Mouse (Mus musculus) limb, embryonic 12.5 days (tissue): ENCODE results near the gene Fgfr2. TPM values are rescaled to one million over a fixed set of nuclear protein-coding genes. Genes with fewer than 3 reads are reported as not detected.
A peak's percentile ranks its signal among the peaks of the same experiment; 100 is the strongest.

Source experiments
- ATAC-seq: fragments of 200-750 bp; cut with Nextera tagmentation; 2 replicates; pipeline ENCODE4 v1.8.0; 2017; ENCODE audit warnings: low read depth, moderate TSS enrichment; ENCODE audit not compliant: insufficient number of reproducible peaks, insufficient read depth, low FRiP score, low TSS enrichment
- H3K27ac ChIP-seq: fragments of 300-500 bp; sonication (generic); 2 replicates; pipeline ENCODE4 v1.5.1; 2016; ENCODE audit warnings: mild to moderate bottlenecking, moderate library complexity
- H3K27me3 ChIP-seq: fragments of 300-500 bp; sonication (generic); 2 replicates; pipeline ENCODE4 v1.6.1; 2016; ENCODE audit warnings: mild to moderate bottlenecking, moderate library complexity
- H3K36me3 ChIP-seq: fragments of 300-500 bp; sonication (generic); 2 replicates; pipeline ENCODE4 v1.6.1; 2016; ENCODE audit warnings: mild to moderate bottlenecking, moderate library complexity
- H3K4me1 ChIP-seq: fragments of 300-500 bp; sonication (generic); replicated peaks from 2 replicates; pipeline ENCODE4 v1.6.1; 2016
- H3K4me2 ChIP-seq: fragments of 300-500 bp; sonication (generic); 2 replicates; pipeline ENCODE4 v1.6.1; 2016; ENCODE audit warnings: mild to moderate bottlenecking, moderate library complexity
- H3K4me3 ChIP-seq: fragments of 300-500 bp; sonication (generic); replicated peaks from 2 replicates; pipeline ENCODE4 v1.5.1; 2016; ENCODE audit warnings: mild to moderate bottlenecking
- H3K9ac ChIP-seq: fragments of 300-500 bp; sonication (generic); replicated peaks from 2 replicates; pipeline ENCODE4 v1.6.1; 2016; ENCODE audit warnings: mild to moderate bottlenecking, moderate library complexity
- H3K9me3 ChIP-seq: fragments of 300-500 bp; sonication (generic); 2 replicates; pipeline ENCODE4 v1.6.1; 2016; ENCODE audit warnings: mild to moderate bottlenecking, moderate library complexity
- WGBS: fragments of 180-500 bp; shearing (Covaris S2); methylation state at CpG from one replicate; pipeline ENCODE4 v1.1.7; 2016; 5-methylcytosine and 5-hydroxymethylcytosine counted together
- polyA plus RNA-seq: library from polyadenylated mRNA; unstranded; fragments of >200 nt; fragmentation: Nextera tagmentation; extraction: Ambion mirVana; gene quantifications from 2 replicates; pipeline ENCODE4 v1.2.1, GENCODE M21; 2016

Gene Fgfr2
- 112 and 123 TPM in 2 replicates for polyA plus RNA-seq

GRCm38 (mm10) chr7:133123244-133123998 is at the start of gene Fgfr2:
Gene Fgfr2 (minus strand): TSS chr7:133123350.
- ATAC-seq: peak; percentile 69
- H3K4me1 ChIP-seq: peaks cover 29% of the 10 kb centered on the region
- peak within 1 kb of the TSS; percentile 89 for H3K4me2 ChIP-seq
- 0 out of 2 replicates have a peak, but pooled peaks cover 1% of the 10 kb centered on the region for H3K9me3 ChIP-seq
- peaks cover 17% of the 10 kb centered on the region; the same call in 1 of the 2 replicates for H3K27me3 ChIP-seq
- peak within 1 kb of the TSS; percentile 99 for H3K27ac ChIP-seq
- peak within 1 kb of the TSS; percentile 96 for H3K4me3 ChIP-seq
- under 1% methylated on average over 32 of the region's 53 CpGs for WGBS
- no peaks in the 10 kb centered on the region for H3K36me3 ChIP-seq
- peak within 1 kb of the TSS; percentile 98 for H3K9ac ChIP-seq

GRCm38 (mm10) chr7:133171403-133172032 is 48.4 kb upstream of the Fgfr2 start:
- Histone ChIP-seq H3K4me1 (peaks cover 6% of the 10 kb centered on the region; the same call in 1 of the 2 replicates), H3K9me3 (no peaks in the 10 kb centered on the region), H3K27ac (no peak overlapping the region), H3K4me2 (no peak overlapping the region), H3K9ac (no peak overlapping the region), H3K27me3 (no peaks in the 10 kb centered on the region), H3K4me3 (no peak overlapping the region), H3K36me3 (no peaks in the 10 kb centered on the region)
- no peak for ATAC-seq
- 72% methylated on average over 4 of the region's 4 CpGs for WGBS

GRCm38 (mm10) chr7:133168928-133169327 is 45.8 kb upstream of the Fgfr2 start:
- Histone ChIP-seq H3K4me2 (no peak overlapping the region), H3K36me3 (no peaks in the 10 kb centered on the region), H3K27ac (no peak overlapping the region), H3K9ac (no peak overlapping the region), H3K4me3 (no peak overlapping the region), H3K27me3 (no peaks in the 10 kb centered on the region), H3K4me1 (0 out of 2 replicates have a peak, but pooled peaks cover 2% of the 10 kb centered on the region), H3K9me3 (no peaks in the 10 kb centered on the region)
- WGBS: 81% methylated on average over 3 of the region's 3 CpGs
- no peak for ATAC-seq

- Histone ChIP-seq H3K4me1 (0 out of 2 replicates have a peak, but pooled peaks cover 2% of the 10 kb centered on the region), H3K27ac (no peak overlapping the region), H3K27me3 (no peaks in the 10 kb centered on the region), H3K4me2 (no peak overlapping the region), H3K36me3 (no peaks in the 10 kb centered on the region), H3K9me3 (no peaks in the 10 kb centered on the region), H3K9ac (no peak overlapping the region), H3K4me3 (no peak overlapping the region)
- WGBS: 82% methylated on average over 2 of the region's 2 CpGs
- ATAC-seq: no peak
These were observed 44.8 kb upstream of the Fgfr2 start for GRCm38 (mm10) chr7:133167903-133168302.

- no peaks in the 10 kb centered on the region for H3K27me3 ChIP-seq
- H3K4me2 ChIP-seq: no peak overlapping the region
- WGBS: 74% methylated on average over 2 of the region's 2 CpGs
- H3K4me3 ChIP-seq: no peak overlapping the region
- peaks cover 13% of the 10 kb centered on the region for H3K4me1 ChIP-seq
- no peak overlapping the region for H3K9ac ChIP-seq
- no peaks in the 10 kb centered on the region for H3K36me3 ChIP-seq
- no peak overlapping the region for H3K27ac ChIP-seq
- no peak for ATAC-seq
- H3K9me3 ChIP-seq: no peaks in the 10 kb centered on the region
These were observed 41.6 kb upstream of the Fgfr2 start for GRCm38 (mm10) chr7:133164770-133165169.

- WGBS: 72% methylated on average over 5 of the region's 5 CpGs
- Histone ChIP-seq H3K4me1 (peaks cover 13% of the 10 kb centered on the region), H3K4me3 (no peak overlapping the region), H3K9me3 (no peaks in the 10 kb centered on the region), H3K36me3 (no peaks in the 10 kb centered on the region), H3K9ac (no peak overlapping the region), H3K27me3 (no peaks in the 10 kb centered on the region), H3K27ac (no peak overlapping the region), H3K4me2 (no peak overlapping the region)
- no peak for ATAC-seq
These were observed 39.9 kb upstream of the Fgfr2 start for GRCm38 (mm10) chr7:133163011-133163410.

- Histone ChIP-seq H3K9ac (no peak overlapping the region), H3K4me1 (peaks cover 13% of the 10 kb centered on the region), H3K36me3 (no peaks in the 10 kb centered on the region), H3K9me3 (no peaks in the 10 kb centered on the region), H3K27me3 (no peaks in the 10 kb centered on the region), H3K4me2 (no peak overlapping the region), H3K27ac (no peak overlapping the region), H3K4me3 (no peak overlapping the region)
- WGBS: 55% methylated on average over 2 of the region's 2 CpGs
- ATAC-seq: 0 out of 2 replicates have a peak, but pooled peaks have one; percentile 15
These were observed 39.0 kb upstream of the Fgfr2 start for GRCm38 (mm10) chr7:133162131-133162530.

- ATAC-seq: peak; percentile 71; the same call in 1 of the 2 replicates
- Histone ChIP-seq H3K27ac (no peak overlapping the region), H3K36me3 (no peaks in the 10 kb centered on the region)
These were observed 38.4 kb upstream of the Fgfr2 start for GRCm38 (mm10) chr7:133161362-133162080.

GRCm38 (mm10) chr7:133159519-133159918 is 36.4 kb upstream of the Fgfr2 start:
- Histone ChIP-seq H3K4me2 (no peak overlapping the region), H3K27me3 (no peaks in the 10 kb centered on the region), H3K4me1 (peaks cover 24% of the 10 kb centered on the region), H3K36me3 (no peaks in the 10 kb centered on the region), H3K4me3 (no peak overlapping the region), H3K9me3 (no peaks in the 10 kb centered on the region), H3K27ac (no peak overlapping the region), H3K9ac (no peak overlapping the region)
- ATAC-seq: no peak
- WGBS: 88% methylated on average over 3 of the region's 3 CpGs

More at GRCm38 (mm10) chr7:133161362-133162080, 38.4 kb upstream of the Fgfr2 start:
- no peak overlapping the region for H3K9ac ChIP-seq
- H3K4me3 ChIP-seq: no peak overlapping the region
- peaks cover 13% of the 10 kb centered on the region for H3K4me1 ChIP-seq
- WGBS: 8% methylated on average over 7 of the region's 7 CpGs
- H3K9me3 ChIP-seq: no peaks in the 10 kb centered on the region
- no peaks in the 10 kb centered on the region for H3K27me3 ChIP-seq
- H3K4me2 ChIP-seq: no peak overlapping the region

GRCm38 (mm10) chr7:133155621-133156020 is 32.5 kb upstream of the Fgfr2 start:
- H3K4me3 ChIP-seq: no peak overlapping the region
- H3K27me3 ChIP-seq: no peaks in the 10 kb centered on the region
- WGBS: 56% methylated on average over 12 of the region's 12 CpGs
- no peak overlapping the region for H3K27ac ChIP-seq
- no peak overlapping the region for H3K9ac ChIP-seq
- ATAC-seq: no peak
- no peak overlapping the region for H3K4me2 ChIP-seq
- no peaks in the 10 kb centered on the region for H3K9me3 ChIP-seq
- no peaks in the 10 kb centered on the region for H3K36me3 ChIP-seq
- peaks cover 10% of the 10 kb centered on the region for H3K4me1 ChIP-seq

- Histone ChIP-seq H3K4me2 (no peak overlapping the region), H3K4me1 (peaks cover 10% of the 10 kb centered on the region), H3K27ac (no peak overlapping the region), H3K9me3 (no peaks in the 10 kb centered on the region), H3K9ac (no peak overlapping the region), H3K4me3 (no peak overlapping the region), H3K27me3 (no peaks in the 10 kb centered on the region), H3K36me3 (no peaks in the 10 kb centered on the region)
- 65% methylated on average over 6 of the region's 6 CpGs for WGBS
- no peak for ATAC-seq
These were observed 31.7 kb upstream of the Fgfr2 start for GRCm38 (mm10) chr7:133154846-133155245.
